Mouse (Mus musculus): Measurements from ENCODE around the gene Syt1. TPM values are rescaled to one million over a fixed set of nuclear protein-coding genes. Genes with fewer than 3 reads are reported as not detected.

Syt1 gene
- polyA plus RNA-seq, 1 experiment from 2014 or later, result 1.0 TPM

DNA sequence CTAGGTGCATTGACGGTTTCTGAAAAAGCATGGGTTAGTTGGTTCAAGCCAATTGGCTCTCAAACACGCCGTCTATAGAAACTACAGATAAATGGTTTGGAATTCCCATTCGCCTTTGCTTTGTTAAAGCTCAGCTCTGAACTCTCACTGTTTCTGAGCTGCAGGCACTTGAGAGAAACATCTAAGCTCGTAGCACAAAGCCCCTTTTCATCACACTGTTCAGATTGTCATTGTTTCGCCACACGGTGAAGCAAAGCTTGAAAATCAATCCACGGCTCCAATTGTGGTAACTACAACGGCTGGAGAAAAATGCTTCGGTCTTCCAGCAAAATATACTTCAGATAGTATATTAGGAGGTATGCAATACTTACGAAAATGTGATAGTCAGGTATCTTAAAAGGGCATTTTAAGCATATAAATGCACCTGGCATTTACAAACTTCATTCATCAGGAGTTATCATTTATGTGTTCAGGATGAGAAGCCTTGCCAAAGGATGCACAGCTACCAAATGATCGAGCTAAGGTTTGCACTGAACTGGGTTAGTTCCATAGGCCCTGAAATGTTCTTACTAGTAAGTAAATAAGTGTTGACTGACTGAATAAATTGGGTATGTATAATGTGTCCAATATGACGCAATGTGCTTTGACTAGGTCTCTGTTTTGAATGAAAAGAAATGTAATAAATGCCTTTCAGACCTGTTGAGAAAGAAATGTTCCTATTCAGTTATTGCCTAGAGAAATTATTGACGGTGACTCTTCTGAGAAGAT lies 309.2 kb downstream of the Syt1 start:
- Histone ChIP-seq H3K9ac (ENCODE audit: low read depth, low read length) (no peak overlapping the region), H3K27ac (ENCODE audit: low read depth, low read length) (no peak overlapping the region), H3K9me3 (ENCODE audit: control insufficient read depth, low read length) (no peaks in the 10 kb centered on the region), H3K4me1 (ENCODE audit: control insufficient read depth, insufficient read depth, low read length) (no peaks in the 10 kb centered on the region), H3K27me3 (ENCODE audit: control insufficient read depth, insufficient read depth, low read length) (no peaks in the 10 kb centered on the region), H3K4me3 (ENCODE audit: low read length) (no peak overlapping the region), H3K36me3 (ENCODE audit: control insufficient read depth, insufficient read depth, low read length) (no peaks in the 10 kb centered on the region), H3K4me2 (replicated peaks; ENCODE audit: low read depth, low read length) (no peak overlapping the region)
- no peak for ATAC-seq (ENCODE audit: low FRiP score, low TSS enrichment)
- WGBS, result 89% methylated on average over 14 of the region's 14 CpGs

DNA sequence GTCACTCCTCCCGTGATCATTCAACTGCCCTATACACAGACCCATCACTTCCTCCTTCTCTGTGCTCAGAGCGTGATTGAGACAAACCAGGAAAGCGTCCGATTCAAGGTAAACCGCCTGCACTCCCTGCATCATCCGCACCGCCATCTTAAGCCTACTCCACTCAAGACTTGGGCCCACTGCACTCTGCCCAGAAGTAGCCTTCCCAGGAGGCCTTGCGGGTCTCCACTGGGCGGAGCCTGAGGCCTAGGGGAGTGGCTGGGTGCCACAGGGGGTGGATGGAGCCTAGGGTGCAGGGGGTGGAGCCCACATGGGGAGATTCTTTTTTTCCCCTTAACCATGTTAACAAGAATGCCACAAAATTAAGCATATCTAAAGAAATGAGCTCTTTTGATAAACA lies 310.8 kb downstream of the Syt1 start, which contains the start of gene Gm5136:
Gene Gm5136, minus strand, starts transcription at position 215 of the 400 bp plus-strand sequence.
- Histone ChIP-seq H3K36me3 (ENCODE audit: control insufficient read depth, insufficient read depth, low read length) (no peaks in the 10 kb centered on the region), H3K4me1 (ENCODE audit: control insufficient read depth, insufficient read depth, low read length) (no peaks in the 10 kb centered on the region), H3K4me3 (ENCODE audit: low read length) (no peak within 1 kb of the TSS), H3K4me2 (replicated peaks; ENCODE audit: low read depth, low read length) (no peak within 1 kb of the TSS), H3K27ac (ENCODE audit: low read depth, low read length) (no peak within 1 kb of the TSS), H3K9ac (ENCODE audit: low read depth, low read length) (no peak within 1 kb of the TSS), H3K27me3 (ENCODE audit: control insufficient read depth, insufficient read depth, low read length) (no peaks in the 10 kb centered on the region), H3K9me3 (ENCODE audit: control insufficient read depth, low read length) (no peaks in the 10 kb centered on the region)
- WGBS, result 91% methylated on average over 9 of the region's 9 CpGs
- ATAC-seq (ENCODE audit: low FRiP score, low TSS enrichment), result no peak

DNA sequence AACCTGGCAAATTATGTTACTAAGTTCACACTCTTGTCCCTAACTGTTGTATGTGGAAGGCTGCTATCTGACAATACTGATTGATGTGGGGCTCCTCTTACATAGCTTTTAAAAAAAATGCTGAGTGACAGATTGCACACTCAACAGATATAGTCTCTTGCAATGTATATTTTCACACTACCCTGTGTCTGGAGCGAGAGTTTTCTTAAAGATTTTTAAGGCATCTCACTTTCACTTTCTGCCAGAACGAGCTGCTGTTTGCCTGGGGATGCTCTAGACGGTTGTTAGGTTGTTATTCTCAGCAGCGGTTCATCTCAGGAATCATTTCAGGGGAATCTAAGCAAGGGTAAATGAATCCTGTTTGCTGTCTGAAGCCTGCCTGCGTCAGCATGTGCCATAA lies 313.7 kb downstream of the Syt1 start:
- ATAC-seq (ENCODE audit: low FRiP score, low TSS enrichment), result no peak
- Histone ChIP-seq H3K27ac (ENCODE audit: low read depth, low read length) (no peak overlapping the region), H3K4me3 (ENCODE audit: low read length) (no peak overlapping the region), H3K4me2 (replicated peaks; ENCODE audit: low read depth, low read length) (no peak overlapping the region), H3K9ac (ENCODE audit: low read depth, low read length) (no peak overlapping the region), H3K36me3 (ENCODE audit: control insufficient read depth, insufficient read depth, low read length) (no peaks in the 10 kb centered on the region), H3K9me3 (ENCODE audit: control insufficient read depth, low read length) (no peaks in the 10 kb centered on the region), H3K27me3 (ENCODE audit: control insufficient read depth, insufficient read depth, low read length) (no peaks in the 10 kb centered on the region), H3K4me1 (ENCODE audit: control insufficient read depth, insufficient read depth, low read length) (no peaks in the 10 kb centered on the region)
- 54% methylated on average over 5 of the region's 5 CpGs for WGBS

DNA sequence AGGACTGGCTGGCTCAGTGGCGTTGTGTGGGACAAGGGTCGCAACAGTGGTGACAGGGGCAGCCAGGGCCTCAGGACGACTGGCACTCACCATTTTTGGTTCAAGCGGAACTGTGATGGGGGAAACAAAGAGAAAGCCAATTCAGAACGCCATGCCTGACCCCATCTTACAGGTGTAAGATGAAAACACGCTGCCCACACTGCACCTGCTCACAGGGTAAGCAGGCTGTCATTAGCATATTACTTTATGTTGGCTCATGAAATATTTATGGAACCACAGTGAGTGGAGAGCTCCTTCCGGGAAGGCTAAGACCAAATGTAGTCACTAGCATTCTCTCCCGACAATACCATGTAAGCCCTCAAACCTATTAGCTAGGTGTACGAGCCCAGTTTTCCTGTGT lies 319.8 kb downstream of the Syt1 start:
- Histone ChIP-seq H3K27me3 (ENCODE audit: control insufficient read depth, insufficient read depth, low read length) (no peaks in the 10 kb centered on the region), H3K4me2 (replicated peaks; ENCODE audit: low read depth, low read length) (no peak overlapping the region), H3K9ac (ENCODE audit: low read depth, low read length) (no peak overlapping the region), H3K4me1 (ENCODE audit: control insufficient read depth, insufficient read depth, low read length) (no peaks in the 10 kb centered on the region), H3K4me3 (ENCODE audit: low read length) (no peak overlapping the region), H3K9me3 (ENCODE audit: control insufficient read depth, low read length) (no peaks in the 10 kb centered on the region), H3K27ac (ENCODE audit: low read depth, low read length) (no peak overlapping the region), H3K36me3 (ENCODE audit: control insufficient read depth, insufficient read depth, low read length) (no peaks in the 10 kb centered on the region)
- ATAC-seq (ENCODE audit: low FRiP score, low TSS enrichment), result no peak
- WGBS, result 68% methylated on average over 9 of the region's 9 CpGs

DNA sequence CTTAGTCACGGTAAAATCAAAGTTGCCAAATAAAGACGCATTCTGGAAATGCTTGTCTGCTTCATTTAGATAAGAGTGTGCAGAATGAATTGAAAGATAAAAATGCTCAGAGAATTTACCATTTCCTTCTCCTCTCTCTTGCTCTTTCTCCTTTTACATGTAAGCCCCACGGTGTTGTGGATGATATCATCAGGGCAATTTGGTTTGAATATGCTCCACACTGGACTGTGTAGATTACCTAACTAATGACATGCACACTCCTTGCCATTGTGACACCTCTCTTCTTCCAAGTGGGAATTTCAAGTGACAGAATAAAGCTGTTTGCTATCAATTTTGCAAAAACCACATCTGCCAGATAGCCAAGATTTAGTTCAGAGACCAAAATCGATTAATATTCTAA lies 324.1 kb downstream of the Syt1 start:
- WGBS, result 73% methylated on average over 4 of the region's 4 CpGs

DNA sequence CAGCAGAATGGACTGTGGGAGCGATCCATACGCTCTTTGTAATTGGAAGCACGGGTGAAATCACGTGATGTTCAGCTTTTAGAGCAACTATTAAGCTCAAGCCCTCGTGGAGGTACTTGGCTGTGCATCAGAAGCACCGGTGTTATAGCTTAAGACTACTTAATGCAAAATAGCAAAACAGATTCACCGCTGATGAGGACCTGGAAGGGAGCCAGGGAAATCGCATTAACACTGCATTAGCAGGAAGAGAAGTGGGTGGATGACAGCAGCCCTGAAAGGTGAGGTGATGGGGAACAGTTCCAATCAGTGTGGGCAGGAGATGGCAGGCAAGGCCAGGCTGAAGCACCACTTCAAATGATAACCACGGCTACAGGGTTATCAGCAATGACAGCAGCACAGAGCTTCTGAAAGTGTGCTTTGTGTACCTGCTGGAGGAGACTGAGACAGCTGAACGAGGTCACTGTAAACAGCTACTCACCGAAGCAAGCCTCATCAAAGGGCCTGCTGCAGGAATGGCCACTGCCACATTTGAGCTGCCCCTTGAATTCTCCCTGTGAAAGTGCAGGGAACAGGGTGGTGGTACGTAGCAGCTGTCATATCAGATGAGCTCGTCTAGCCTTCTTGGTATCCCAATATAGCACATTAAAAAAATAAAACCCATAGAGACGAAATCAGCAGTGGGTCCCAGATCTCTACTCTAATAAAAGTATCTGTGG lies 330.9 kb downstream of the Syt1 start:
- H3K36me3 ChIP-seq (ENCODE audit: control insufficient read depth, insufficient read depth, low read length), result no peaks in the 10 kb centered on the region
- 77% methylated on average over 14 of the region's 14 CpGs for WGBS
- H3K4me1 ChIP-seq (ENCODE audit: control insufficient read depth, insufficient read depth, low read length), result no peaks in the 10 kb centered on the region
- no peaks in the 10 kb centered on the region for H3K9me3 ChIP-seq (ENCODE audit: control insufficient read depth, low read length)
- no peak for ATAC-seq (ENCODE audit: low FRiP score, low TSS enrichment)
- no peak overlapping the region for H3K27ac ChIP-seq (ENCODE audit: low read depth, low read length)
- H3K27me3 ChIP-seq (ENCODE audit: control insufficient read depth, insufficient read depth, low read length), result no peaks in the 10 kb centered on the region
- H3K9ac ChIP-seq (ENCODE audit: low read depth, low read length), result no peak overlapping the region
- no peak overlapping the region for H3K4me3 ChIP-seq (ENCODE audit: low read length)
- no peak overlapping the region for H3K4me2 ChIP-seq (replicated peaks; ENCODE audit: low read depth, low read length)

More for the DNA sequence above, 324.1 kb downstream of the Syt1 start:
- Histone ChIP-seq H3K27ac (ENCODE audit: low read depth, low read length) (no peak overlapping the region), H3K9ac (ENCODE audit: low read depth, low read length) (no peak overlapping the region), H3K4me2 (replicated peaks; ENCODE audit: low read depth, low read length) (no peak overlapping the region), H3K27me3 (ENCODE audit: control insufficient read depth, insufficient read depth, low read length) (no peaks in the 10 kb centered on the region), H3K9me3 (ENCODE audit: control insufficient read depth, low read length) (no peaks in the 10 kb centered on the region), H3K4me3 (ENCODE audit: low read length) (no peak overlapping the region), H3K4me1 (ENCODE audit: control insufficient read depth, insufficient read depth, low read length) (no peaks in the 10 kb centered on the region), H3K36me3 (ENCODE audit: control insufficient read depth, insufficient read depth, low read length) (no peaks in the 10 kb centered on the region)
- no peak for ATAC-seq (ENCODE audit: low FRiP score, low TSS enrichment)

DNA sequence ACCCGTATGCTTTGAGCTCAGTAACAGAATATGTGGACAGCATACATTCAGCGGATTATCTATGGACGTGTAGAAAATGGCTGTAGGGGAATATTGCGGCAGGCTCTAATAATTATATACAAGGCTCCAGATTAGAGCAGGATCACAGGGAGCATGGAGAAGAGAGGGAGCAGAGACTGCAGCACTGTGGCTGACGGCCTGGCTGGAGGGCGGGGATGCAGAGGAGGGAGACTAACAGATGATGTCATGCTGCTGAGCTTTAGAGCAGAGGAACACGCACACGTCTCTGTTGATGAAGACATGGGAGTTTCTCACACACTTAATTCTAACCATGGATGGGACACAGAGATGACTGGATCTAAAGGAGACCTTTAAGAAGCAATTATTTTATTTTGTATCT lies 333.7 kb downstream of the Syt1 start:
- H3K27ac ChIP-seq (ENCODE audit: low read depth, low read length), result no peak overlapping the region
- no peak overlapping the region for H3K4me2 ChIP-seq (replicated peaks; ENCODE audit: low read depth, low read length)
- no peak for ATAC-seq (ENCODE audit: low FRiP score, low TSS enrichment)
- H3K4me1 ChIP-seq (ENCODE audit: control insufficient read depth, insufficient read depth, low read length), result no peaks in the 10 kb centered on the region
- no peaks in the 10 kb centered on the region for H3K9me3 ChIP-seq (ENCODE audit: control insufficient read depth, low read length)
- H3K4me3 ChIP-seq (ENCODE audit: low read length), result no peak overlapping the region
- no peaks in the 10 kb centered on the region for H3K36me3 ChIP-seq (ENCODE audit: control insufficient read depth, insufficient read depth, low read length)
- H3K27me3 ChIP-seq (ENCODE audit: control insufficient read depth, insufficient read depth, low read length), result no peaks in the 10 kb centered on the region
- WGBS, result 88% methylated on average over 8 of the region's 8 CpGs
- H3K9ac ChIP-seq (ENCODE audit: low read depth, low read length), result no peak overlapping the region

DNA sequence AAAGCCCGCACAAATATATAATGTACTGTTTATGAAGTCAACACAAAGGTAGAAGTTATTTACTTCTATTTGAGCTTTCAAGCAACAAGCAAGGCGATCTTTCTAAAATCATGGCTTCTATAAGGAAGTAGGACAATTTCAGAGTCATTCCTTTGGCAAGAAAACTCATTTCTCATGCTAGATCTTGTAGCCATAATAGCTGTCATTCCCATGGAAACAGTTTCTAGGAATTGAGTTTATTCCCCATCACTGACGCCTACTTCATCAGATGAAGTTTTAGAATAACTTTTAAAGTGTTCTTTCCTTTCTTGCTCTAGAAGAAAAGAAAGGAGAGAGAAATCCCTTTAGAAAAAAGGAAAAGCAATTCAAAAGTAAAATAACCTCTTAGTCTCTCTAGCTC lies 341.8 kb downstream of the Syt1 start:
- no peaks in the 10 kb centered on the region for H3K4me1 ChIP-seq (ENCODE audit: control insufficient read depth, insufficient read depth, low read length)
- WGBS, result 89% methylated on average over 3 of the region's 3 CpGs
- no peak overlapping the region for H3K9ac ChIP-seq (ENCODE audit: low read depth, low read length)
- H3K27me3 ChIP-seq (ENCODE audit: control insufficient read depth, insufficient read depth, low read length), result no peaks in the 10 kb centered on the region
- H3K27ac ChIP-seq (ENCODE audit: low read depth, low read length), result no peak overlapping the region
- H3K9me3 ChIP-seq (ENCODE audit: control insufficient read depth, low read length), result no peaks in the 10 kb centered on the region
- no peaks in the 10 kb centered on the region for H3K36me3 ChIP-seq (ENCODE audit: control insufficient read depth, insufficient read depth, low read length)
- no peak overlapping the region for H3K4me3 ChIP-seq (ENCODE audit: low read length)
- no peak overlapping the region for H3K4me2 ChIP-seq (replicated peaks; ENCODE audit: low read depth, low read length)
- no peak for ATAC-seq (ENCODE audit: low FRiP score, low TSS enrichment)

DNA sequence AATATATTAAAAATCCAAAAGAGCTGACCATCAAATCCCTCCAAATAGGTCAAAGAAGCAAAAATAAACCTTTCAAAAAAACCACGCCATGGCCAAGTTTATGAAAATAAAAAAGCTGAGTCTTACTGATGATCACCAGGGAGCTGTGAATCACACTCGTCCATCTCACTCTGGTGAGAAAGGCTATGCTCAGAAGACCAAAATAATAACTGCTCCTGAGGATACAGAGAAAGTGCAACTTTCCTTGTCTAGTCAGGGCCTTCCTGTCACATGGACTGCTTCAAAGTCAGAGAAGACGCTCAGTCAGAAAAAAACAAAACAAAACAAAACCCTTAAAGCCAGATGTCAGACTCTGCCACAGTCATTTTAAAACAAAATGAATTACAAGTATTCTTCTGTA lies 350.5 kb downstream of the Syt1 start:
- Histone ChIP-seq H3K9ac (ENCODE audit: low read depth, low read length) (no peak overlapping the region), H3K4me3 (ENCODE audit: low read length) (no peak overlapping the region), H3K27ac (ENCODE audit: low read depth, low read length) (no peak overlapping the region), H3K36me3 (ENCODE audit: control insufficient read depth, insufficient read depth, low read length) (no peaks in the 10 kb centered on the region), H3K27me3 (ENCODE audit: control insufficient read depth, insufficient read depth, low read length) (no peaks in the 10 kb centered on the region), H3K9me3 (ENCODE audit: control insufficient read depth, low read length) (no peaks in the 10 kb centered on the region), H3K4me1 (ENCODE audit: control insufficient read depth, insufficient read depth, low read length) (no peaks in the 10 kb centered on the region), H3K4me2 (replicated peaks; ENCODE audit: low read depth, low read length) (no peak overlapping the region)
- WGBS, result 55% methylated on average over 3 of the region's 3 CpGs
- ATAC-seq (ENCODE audit: low FRiP score, low TSS enrichment), result no peak
